Mouse (Mus musculus): ENCODE data around the gene Ttl. TPM values are rescaled to one million over a fixed set of nuclear protein-coding genes. Genes with fewer than 3 reads are reported as not detected.

Gene Ttl
- polyA plus RNA-seq, 1 experiment: 2.2 TPM

GRCm38 (mm10) chr2:129046172-129046845 is 19.4 kb upstream of the Ttl start:
- no peaks in the 10 kb centered on the region for H3K4me1 ChIP-seq (ENCODE audit: control insufficient read depth, insufficient read depth, low read length)
- H3K4me3 ChIP-seq (replicated peaks; ENCODE audit: control insufficient read depth, low read depth, low read length): no peak overlapping the region
- H3K27ac ChIP-seq (ENCODE audit: control insufficient read depth, insufficient read depth, low read depth, low read length, poor library complexity): no peak overlapping the region
- TF ChIP-seq CTCF (IDR thresholded peaks at IDR 0.05; ENCODE audit: control insufficient read depth, insufficient read depth, low read length): no peak
- no peak for TF ChIP-seq POLR2A (IDR thresholded peaks at IDR 0.05; ENCODE audit: borderline replicate concordance, control insufficient read depth, low read depth, low read length)
- WGBS: 71% methylated on average over 6 of the region's 6 CpGs

- H3K27ac ChIP-seq (ENCODE audit: control insufficient read depth, insufficient read depth, low read depth, low read length, poor library complexity): no peak overlapping the region
- H3K4me3 ChIP-seq (replicated peaks; ENCODE audit: control insufficient read depth, low read depth, low read length): no peak overlapping the region
- WGBS: 86% methylated on average over 4 of the region's 4 CpGs
- no peak for TF ChIP-seq CTCF (IDR thresholded peaks at IDR 0.05; ENCODE audit: control insufficient read depth, insufficient read depth, low read length)
- TF ChIP-seq POLR2A (IDR thresholded peaks at IDR 0.05; ENCODE audit: borderline replicate concordance, control insufficient read depth, low read depth, low read length): no peak
- no peaks in the 10 kb centered on the region for H3K4me1 ChIP-seq (ENCODE audit: control insufficient read depth, insufficient read depth, low read length)
Observed at GRCm38 (mm10) chr2:129046846-129047196, 18.9 kb upstream of the Ttl start.

GRCm38 (mm10) chr2:129047811-129048210 is 17.9 kb upstream of the Ttl start, which contains the start of gene Vinac1:
Gene Vinac1, minus strand, starts transcription at chr2:129048172.
- 79% methylated on average over 8 of the region's 8 CpGs for WGBS
- H3K4me3 ChIP-seq (replicated peaks; ENCODE audit: control insufficient read depth, low read depth, low read length): no peak within 1 kb of the TSS
- H3K4me1 ChIP-seq (ENCODE audit: control insufficient read depth, insufficient read depth, low read length): no peaks in the 10 kb centered on the region
- H3K27ac ChIP-seq (ENCODE audit: control insufficient read depth, insufficient read depth, low read depth, low read length, poor library complexity): no peak within 1 kb of the TSS
- no peak for TF ChIP-seq POLR2A (IDR thresholded peaks at IDR 0.05; ENCODE audit: borderline replicate concordance, control insufficient read depth, low read depth, low read length)
- no peak for TF ChIP-seq CTCF (IDR thresholded peaks at IDR 0.05; ENCODE audit: control insufficient read depth, insufficient read depth, low read length)

- Histone ChIP-seq H3K27ac (ENCODE audit: control insufficient read depth, insufficient read depth, low read depth, low read length, poor library complexity) (no peak overlapping the region), H3K4me1 (ENCODE audit: control insufficient read depth, insufficient read depth, low read length) (no peaks in the 10 kb centered on the region), H3K4me3 (replicated peaks; ENCODE audit: control insufficient read depth, low read depth, low read length) (no peak overlapping the region)
- TF ChIP-seq POLR2A (IDR thresholded peaks at IDR 0.05; ENCODE audit: borderline replicate concordance, control insufficient read depth, low read depth, low read length) (no peak), CTCF (IDR thresholded peaks at IDR 0.05; ENCODE audit: control insufficient read depth, insufficient read depth, low read length) (no peak)
- WGBS: 71% methylated on average over 4 of the region's 4 CpGs
Observed at GRCm38 (mm10) chr2:129052451-129052983, 13.2 kb upstream of the Ttl start.

GRCm38 (mm10) chr2:129055741-129056140 is 10.0 kb upstream of the Ttl start:
- Histone ChIP-seq H3K4me1 (ENCODE audit: control insufficient read depth, insufficient read depth, low read length) (no peaks in the 10 kb centered on the region), H3K27ac (ENCODE audit: control insufficient read depth, insufficient read depth, low read depth, low read length, poor library complexity) (no peak overlapping the region), H3K4me3 (replicated peaks; ENCODE audit: control insufficient read depth, low read depth, low read length) (no peak overlapping the region)
- TF ChIP-seq CTCF (IDR thresholded peaks at IDR 0.05; ENCODE audit: control insufficient read depth, insufficient read depth, low read length) (no peak), POLR2A (IDR thresholded peaks at IDR 0.05; ENCODE audit: borderline replicate concordance, control insufficient read depth, low read depth, low read length) (no peak)
- 85% methylated on average over 6 of the region's 6 CpGs for WGBS

GRCm38 (mm10) chr2:129056597-129056996 is 9.1 kb upstream of the Ttl start:
- 64% methylated on average over 9 of the region's 9 CpGs for WGBS
- Histone ChIP-seq H3K4me1 (ENCODE audit: control insufficient read depth, insufficient read depth, low read length) (no peaks in the 10 kb centered on the region), H3K4me3 (replicated peaks; ENCODE audit: control insufficient read depth, low read depth, low read length) (no peak overlapping the region), H3K27ac (ENCODE audit: control insufficient read depth, insufficient read depth, low read depth, low read length, poor library complexity) (no peak overlapping the region)
- no peak for TF ChIP-seq POLR2A (IDR thresholded peaks at IDR 0.05; ENCODE audit: borderline replicate concordance, control insufficient read depth, low read depth, low read length)
- TF ChIP-seq CTCF (IDR thresholded peaks at IDR 0.05; ENCODE audit: control insufficient read depth, insufficient read depth, low read length): peak; percentile 43; the same call in 1 of the 2 replicates

- Histone ChIP-seq H3K4me3 (replicated peaks; ENCODE audit: control insufficient read depth, low read depth, low read length) (no peak overlapping the region), H3K27ac (ENCODE audit: control insufficient read depth, insufficient read depth, low read depth, low read length, poor library complexity) (no peak overlapping the region), H3K4me1 (ENCODE audit: control insufficient read depth, insufficient read depth, low read length) (no peaks in the 10 kb centered on the region)
- TF ChIP-seq CTCF (IDR thresholded peaks at IDR 0.05; ENCODE audit: control insufficient read depth, insufficient read depth, low read length): no peak
- TF ChIP-seq POLR2A (IDR thresholded peaks at IDR 0.05; ENCODE audit: borderline replicate concordance, control insufficient read depth, low read depth, low read length): no peak
- 90% methylated on average over 8 of the region's 8 CpGs for WGBS
Observed at GRCm38 (mm10) chr2:129057256-129057655, 8.5 kb upstream of the Ttl start.

- 61% methylated on average over 6 of the region's 6 CpGs for WGBS
- Histone ChIP-seq H3K27ac (ENCODE audit: control insufficient read depth, insufficient read depth, low read depth, low read length, poor library complexity) (no peak overlapping the region), H3K4me1 (ENCODE audit: control insufficient read depth, insufficient read depth, low read length) (no peaks in the 10 kb centered on the region), H3K4me3 (replicated peaks; ENCODE audit: control insufficient read depth, low read depth, low read length) (no peak overlapping the region)
- TF ChIP-seq CTCF (IDR thresholded peaks at IDR 0.05; ENCODE audit: control insufficient read depth, insufficient read depth, low read length) (no peak), POLR2A (IDR thresholded peaks at IDR 0.05; ENCODE audit: borderline replicate concordance, control insufficient read depth, low read depth, low read length) (no peak)
Observed at GRCm38 (mm10) chr2:129057920-129058361, 7.8 kb upstream of the Ttl start.

Measured in bone marrow, adult 2 months (tissue).